ENCODE assay signal across 22 mouse cellular contexts in the genomic region with DNA sequence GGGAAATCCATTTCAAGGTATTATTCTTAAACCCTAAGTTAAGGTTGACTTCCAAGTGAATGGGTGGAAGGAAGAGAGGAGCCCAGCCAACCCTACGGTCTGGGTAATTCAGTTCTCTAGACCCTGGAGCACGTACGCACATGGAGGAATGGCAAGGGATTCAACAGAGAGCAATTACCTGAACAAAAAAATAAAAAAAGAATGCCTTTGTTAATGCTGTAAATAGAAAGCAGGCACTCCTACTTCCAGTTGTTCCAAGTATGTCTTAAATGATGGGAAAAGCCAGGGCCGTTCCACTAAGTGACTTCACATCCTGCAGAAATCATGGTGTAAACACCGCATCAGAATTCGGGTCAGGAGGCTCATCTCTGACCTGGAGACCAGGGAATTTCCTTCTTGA. TPM values are rescaled to one million over a fixed set of nuclear protein-coding genes. Genes with fewer than 3 reads are reported as not detected.
A peak's percentile ranks its signal among the peaks of the same experiment; 100 is the strongest.
DNase-seq lines count a peak whose midpoint lies in the region; ATAC-seq and TF ChIP-seq lines count a peak whose summit lies in the region.
"Had no signal": no experiment of that assay in that cellular context is flagged by ENCODE, and none has a peak within 500 bp of the region (broad histone marks: within the 10 kb centered on the region; RNA-seq: fewer than 3 reads in every experiment).

No protein-coding gene starts in this region.

- H3K27ac ChIP-seq in heart, adult 2 months: peak overlapping the region; percentile 85
- no peak overlapping the region for H3K27ac ChIP-seq in lung, postnatal 0 days (ENCODE audit: low read length)
- H3K27ac ChIP-seq: embryonic facial prominence, embryonic 10.5 days; forebrain, embryonic 13.5 days; hindbrain, embryonic 10.5 days; hindbrain, embryonic 14.5 days; intestine, embryonic 15.5 days had no signal

- 60% methylated on average over 6 of the region's 6 CpGs for WGBS in heart, adult 2 months
- WGBS in lung, postnatal 0 days: 73% methylated on average over 6 of the region's 6 CpGs
- WGBS in lung, adult 2 months: 62% methylated on average over 6 of the region's 6 CpGs

- 0 out of 2 replicates have a peak, but pooled peaks have one; percentile 43 for TF ChIP-seq POLR2A in heart, adult 2 months (IDR thresholded peaks at IDR 0.05; ENCODE audit: insufficient read depth, low read depth, low read length)
- no peak for TF ChIP-seq POLR2A in lung, adult 2 months (IDR thresholded peaks at IDR 0.05; ENCODE audit: borderline replicate concordance, extremely low read depth, low read depth, low read length)

- TF ChIP-seq CTCF in heart, adult 2 months (IDR thresholded peaks at IDR 0.05): no peak
- TF ChIP-seq CTCF in lung, postnatal 0 days (IDR thresholded peaks at IDR 0.05): no peak
- TF ChIP-seq CTCF in lung, adult 2 months (IDR thresholded peaks at IDR 0.05; ENCODE audit: insufficient read depth, low read length): no peak

- no peaks in the 10 kb centered on the region for H3K9me3 ChIP-seq in lung, postnatal 0 days (ENCODE audit: low read length)
- H3K9me3 ChIP-seq: embryonic facial prominence, embryonic 10.5 days; forebrain, embryonic 13.5 days; hindbrain, embryonic 10.5 days; intestine, embryonic 15.5 days had no signal

- peak in 1 of 2 experiments; percentile 58 for DNase-seq in heart, adult 2 months
- DNase-seq in heart, postnatal 36 days: no peak
- DNase-seq in lung, postnatal 0 days (ENCODE audit: low spot score): peak; percentile 25
- DNase-seq in lung, adult 2 months: no peak
- peak; percentile 20 for DNase-seq in heart, postnatal 25 days (ENCODE audit: low spot score)
- DNase-seq in ovary, postnatal 10 days (ENCODE audit: low spot score): no peak
- DNase-seq: adrenal gland, postnatal 14 days; cerebellum, adult 18-20 months; cerebellum, adult 9-11 months; forebrain, postnatal 0 days; gastrocnemius, postnatal 36 days; kidney, adult 18-20 months had no signal

- peak; percentile 50 for ATAC-seq in lung, postnatal 0 days
- ATAC-seq: forebrain, embryonic 13.5 days; forebrain, postnatal 0 days; intestine, embryonic 15.5 days; Patski had no signal

- H3K36me3 ChIP-seq in heart, adult 2 months (ENCODE audit: control insufficient read depth, insufficient read depth, low read length): no peaks in the 10 kb centered on the region; the same call in 1 of the 2 replicates
- H3K36me3 ChIP-seq in lung, postnatal 0 days (ENCODE audit: insufficient read depth, low read length): no peaks in the 10 kb centered on the region
- H3K36me3 ChIP-seq: embryonic facial prominence, embryonic 10.5 days; hindbrain, embryonic 10.5 days; intestine, embryonic 15.5 days had no signal

- H3K27me3 ChIP-seq in heart, adult 2 months (ENCODE audit: control insufficient read depth, insufficient read depth, low read length): no peaks in the 10 kb centered on the region
- H3K27me3 ChIP-seq in lung, postnatal 0 days (replicated peaks; ENCODE audit: insufficient read depth, low read length): no peaks in the 10 kb centered on the region
- H3K27me3 ChIP-seq: CH12.LX; forebrain, embryonic 13.5 days; intestine, embryonic 15.5 days had no signal

- peaks cover 2% of the 10 kb centered on the region for H3K4me1 ChIP-seq in heart, adult 2 months (ENCODE audit: control insufficient read depth, insufficient read depth, low read length)
- H3K4me1 ChIP-seq in lung, postnatal 0 days (ENCODE audit: insufficient read depth, low read depth, low read length): no peaks in the 10 kb centered on the region
- H3K4me1 ChIP-seq in lung, adult 2 months (ENCODE audit: control insufficient read depth, insufficient read depth, low read length): no peaks in the 10 kb centered on the region; the same call in 1 of the 2 replicates
- H3K4me1 ChIP-seq: embryonic facial prominence, embryonic 10.5 days; forebrain, embryonic 13.5 days; hindbrain, embryonic 10.5 days; intestine, embryonic 15.5 days had no signal

- H3K9ac ChIP-seq in heart, adult 2 months (ENCODE audit: low read depth, low read length): no peak overlapping the region
- no peak overlapping the region for H3K9ac ChIP-seq in lung, postnatal 0 days (replicated peaks; ENCODE audit: low read depth)
- H3K9ac ChIP-seq: forebrain, embryonic 13.5 days; forebrain, postnatal 0 days; hindbrain, embryonic 14.5 days; intestine, embryonic 15.5 days had no signal

- peak; percentile 86 for TF ChIP-seq EP300 in heart, adult 2 months (IDR thresholded peaks at IDR 0.05; ENCODE audit: insufficient read depth, low read depth, low read length)
- TF ChIP-seq EP300 in lung, postnatal 0 days (IDR thresholded peaks at IDR 0.05): peak; percentile 73

- H3K4me3 ChIP-seq in heart, adult 2 months: no peak overlapping the region
- no peak overlapping the region for H3K4me3 ChIP-seq in lung, postnatal 0 days (ENCODE audit: low read depth, low read length)
- H3K4me3 ChIP-seq in lung, adult 2 months (replicated peaks; ENCODE audit: extremely low read depth, low read depth, low read length): no peak overlapping the region
- H3K4me3 ChIP-seq: embryonic facial prominence, embryonic 10.5 days; forebrain, embryonic 13.5 days; hindbrain, embryonic 10.5 days; intestine, embryonic 15.5 days had no signal

- no peak overlapping the region for H3K4me2 ChIP-seq in lung, postnatal 0 days (replicated peaks; ENCODE audit: low read depth, low read length)
- H3K4me2 ChIP-seq: forebrain, embryonic 13.5 days; hindbrain, embryonic 14.5 days; intestine, embryonic 15.5 days had no signal

- H3K79me2 ChIP-seq in heart, adult 2 months (replicated peaks; ENCODE audit: control insufficient read depth, insufficient read depth, low read length): no peaks in the 10 kb centered on the region

- intact Hi-C loops in heart, adult 2 months (cut with DNase I): loop anchor here (1.0 to 5.0 kb wide), 3 partner anchors 52 to 158 kb away; no protein-coding TSS in a partner anchor
- intact Hi-C loops in heart, postnatal 36 days (cut with DNase I): loop anchor here (2.0 kb wide), 2 partner anchors 52 to 66 kb away; no protein-coding TSS in a partner anchor
- intact Hi-C loops in heart, postnatal 25 days (cut with DNase I): loop anchor here (5.0 kb wide), 1 partner anchor 47 kb away; no protein-coding TSS in a partner anchor

RNA-seq across cellular contexts. Expression of gene Gnat3, which starts 28.3 kb away (rescaled TPM):
- under 1 TPM; 0.70 to 0.76 TPM for total RNA-seq in heart, adult 2 months (2021)
- 0.08 and 0.12 TPM in 2 replicates for polyA plus RNA-seq in heart, adult 2 months (2012; rRNA removed)
- total RNA-seq in heart, postnatal 36 days (2021): under 1 TPM; 0.58 to 0.95 TPM
- 0.10 and 0.19 TPM in 2 replicates for polyA plus RNA-seq in lung, postnatal 0 days (2015; fragmentation: Nextera tagmentation; extraction: Ambion mirVana)
- polyA plus RNA-seq in lung, adult 2 months (2012; rRNA removed): not detected in 2 replicates
- total RNA-seq in heart, postnatal 25 days (2021): under 1 TPM; 0.55 to 0.95 TPM
- total RNA-seq: adrenal gland, adult 18-20 months; adrenal gland, postnatal 14 days; forebrain, postnatal 0 days; gastrocnemius, adult 18-20 months; gastrocnemius, postnatal 36 days had no signal
- polyA plus RNA-seq: embryonic facial prominence, embryonic 14.5 days; forebrain, embryonic 13.5 days; forebrain, postnatal 0 days; hindbrain, embryonic 14.5 days; intestine, embryonic 15.5 days; Patski had no signal

Comparison
In these comparisons a context has a peak if more than half of its experiments do, and no peak if none do; other contexts are left out.
1. DNase-seq: peak in lung, postnatal 0 days (single experiment) and heart, postnatal 25 days (single experiment); none in heart, postnatal 36 days (0 of 2), lung, adult 2 months (single experiment) and ovary, postnatal 10 days (single experiment).